Mouse (Mus musculus): ENCODE results near the gene Trak1. TPM values are rescaled to one million over a fixed set of nuclear protein-coding genes. Genes with fewer than 3 reads are reported as not detected.

The Trak1 gene
- polyA plus RNA-seq, 1 experiment = 45.8 TPM

GRCm38 (mm10) chr9:121456739-121457515 lies 159.6 kb downstream of the Trak1 start:
- WGBS = 46% methylated on average over 13 of the region's 13 CpGs
- DNase-seq (ENCODE audit: low read depth, low spot score) = no peak

- WGBS = 38% methylated on average over 8 of the region's 8 CpGs
- DNase-seq (ENCODE audit: low read depth, low spot score) = no peak
These were observed 161.2 kb downstream of the Trak1 start for GRCm38 (mm10) chr9:121458466-121458865.

- no peak for DNase-seq (ENCODE audit: low read depth, low spot score)
- WGBS = 58% methylated on average over 2 of the region's 2 CpGs
These were observed 162.6 kb downstream of the Trak1 start for GRCm38 (mm10) chr9:121459950-121460349.

- DNase-seq (ENCODE audit: low read depth, low spot score) = no peak
- WGBS = 78% methylated on average over 16 of the region's 16 CpGs
These were observed 163.2 kb downstream of the Trak1 start for GRCm38 (mm10) chr9:121460527-121460926.

GRCm38 (mm10) chr9:121467460-121467859 lies 170.2 kb downstream of the Trak1 start:
- no peak for DNase-seq (ENCODE audit: low read depth, low spot score)
- WGBS = 85% methylated on average over 11 of the region's 11 CpGs

- 95% methylated on average over 6 of the region's 6 CpGs for WGBS
- DNase-seq (ENCODE audit: low read depth, low spot score) = no peak
These were observed 172.4 kb downstream of the Trak1 start for GRCm38 (mm10) chr9:121469711-121470110.

- no peak for DNase-seq (ENCODE audit: low read depth, low spot score)
- 89% methylated on average over 5 of the region's 5 CpGs for WGBS
These were observed 177.5 kb downstream of the Trak1 start for GRCm38 (mm10) chr9:121474771-121475170.

- DNase-seq (ENCODE audit: low read depth, low spot score) = no peak
- 69% methylated on average over 16 of the region's 16 CpGs for WGBS
These were observed 178.5 kb downstream of the Trak1 start for GRCm38 (mm10) chr9:121475488-121476452.

- 12% methylated on average over 15 of the region's 15 CpGs for WGBS
- no peak for DNase-seq (ENCODE audit: low read depth, low spot score)
These were observed 180.1 kb downstream of the Trak1 start for GRCm38 (mm10) chr9:121477305-121477911.

GRCm38 (mm10) chr9:121479453-121479852 lies 182.2 kb downstream of the Trak1 start:
- no peak for DNase-seq (ENCODE audit: low read depth, low spot score)
- 19% methylated on average over 5 of the region's 5 CpGs for WGBS

- DNase-seq (ENCODE audit: low read depth, low spot score) = no peak
- WGBS = 73% methylated on average over 7 of the region's 7 CpGs
These were observed 189.9 kb downstream of the Trak1 start for GRCm38 (mm10) chr9:121487216-121487615.

GRCm38 (mm10) chr9:121491592-121492240 lies 194.4 kb downstream of the Trak1 start:
- DNase-seq (ENCODE audit: low read depth, low spot score) = no peak
- 65% methylated on average over 11 of the region's 11 CpGs for WGBS

GRCm38 (mm10) chr9:121494006-121494767 lies 196.9 kb downstream of the Trak1 start:
- DNase-seq (ENCODE audit: low read depth, low spot score) = no peak
- WGBS = 6% methylated on average over 48 of the region's 48 CpGs

- DNase-seq (ENCODE audit: low read depth, low spot score) = no peak
- 3% methylated on average over 12 of the region's 12 CpGs for WGBS
These were observed 198.2 kb downstream of the Trak1 start, which contains the start of gene Cck for GRCm38 (mm10) chr9:121495529-121495928. Gene Cck, minus strand, starts transcription at chr9:121495694.

- 42% methylated on average over 10 of the region's 10 CpGs for WGBS
- no peak for DNase-seq (ENCODE audit: low read depth, low spot score)
These were observed 198.8 kb downstream of the Trak1 start for GRCm38 (mm10) chr9:121496102-121496501.

GRCm38 (mm10) chr9:121505346-121505745 lies 208.0 kb downstream of the Trak1 start:
- WGBS = 92% methylated on average over 8 of the region's 8 CpGs
- DNase-seq (ENCODE audit: low read depth, low spot score) = no peak

- DNase-seq (ENCODE audit: low read depth, low spot score) = no peak
- WGBS = 67% methylated on average over 8 of the region's 8 CpGs
These were observed 209.3 kb downstream of the Trak1 start for GRCm38 (mm10) chr9:121506478-121507180.

- no peak for DNase-seq (ENCODE audit: low read depth, low spot score)
- WGBS = 79% methylated on average over 4 of the region's 4 CpGs
These were observed 214.6 kb downstream of the Trak1 start for GRCm38 (mm10) chr9:121511911-121512310.
